In genomic region chr4:150038533-150038932, GRCm38 (mm10) we compare ENCODE assay signal across 25 mouse cellular contexts.
"Had no signal": no experiment of that assay in that cellular context is flagged by ENCODE, and none has a peak within 500 bp of the region (broad histone marks: within the 10 kb centered on the region; RNA-seq: fewer than 3 reads in every experiment).

No protein-coding gene starts in this region.

- H3K4me3 ChIP-seq: limb, embryonic 10.5 days; limb, embryonic 12.5 days; limb, embryonic 13.5 days; limb, embryonic 15.5 days; liver, embryonic 12.5 days; liver, embryonic 13.5 days; liver, embryonic 15.5 days; lung, embryonic 15.5 days; megakaryocyte, embryonic 14.5 days; midbrain, embryonic 10.5 days; midbrain, embryonic 12.5 days; midbrain, embryonic 13.5 days; midbrain, embryonic 15.5 days; myocyte had no signal

- H3K36me3 ChIP-seq: limb, embryonic 10.5 days; limb, embryonic 12.5 days; limb, embryonic 13.5 days; limb, embryonic 15.5 days; liver, embryonic 12.5 days; liver, embryonic 13.5 days; liver, embryonic 15.5 days; lung, embryonic 15.5 days; midbrain, embryonic 10.5 days; midbrain, embryonic 12.5 days; midbrain, embryonic 13.5 days; midbrain, embryonic 15.5 days had no signal

- H3K4me1 ChIP-seq: liver, embryonic 13.5 days; liver, embryonic 15.5 days had no signal

- DNase-seq: left cerebral cortex, postnatal 4 days; liver; liver, embryonic 13.5 days; liver, postnatal 0 days; lung, adult 18-20 months; lung, adult 2 months; lung, embryonic 14.5 days; lung, postnatal 10 days; lung, postnatal 14 days; lung, postnatal 36 days; lung, postnatal 4 days; midbrain, embryonic 14.5 days had no signal

- H3K9me3 ChIP-seq: limb, embryonic 10.5 days; limb, embryonic 12.5 days; limb, embryonic 13.5 days; limb, embryonic 15.5 days; liver, embryonic 12.5 days; liver, embryonic 13.5 days; liver, embryonic 15.5 days; lung, embryonic 15.5 days; megakaryocyte, embryonic 14.5 days; midbrain, embryonic 10.5 days; midbrain, embryonic 12.5 days; midbrain, embryonic 13.5 days; midbrain, embryonic 15.5 days had no signal
